Mouse (Mus musculus): ENCODE measurements around the gene Rprm.
A peak's percentile ranks its signal among the peaks of the same experiment; 100 is the strongest.

Gene Rprm

DNA sequence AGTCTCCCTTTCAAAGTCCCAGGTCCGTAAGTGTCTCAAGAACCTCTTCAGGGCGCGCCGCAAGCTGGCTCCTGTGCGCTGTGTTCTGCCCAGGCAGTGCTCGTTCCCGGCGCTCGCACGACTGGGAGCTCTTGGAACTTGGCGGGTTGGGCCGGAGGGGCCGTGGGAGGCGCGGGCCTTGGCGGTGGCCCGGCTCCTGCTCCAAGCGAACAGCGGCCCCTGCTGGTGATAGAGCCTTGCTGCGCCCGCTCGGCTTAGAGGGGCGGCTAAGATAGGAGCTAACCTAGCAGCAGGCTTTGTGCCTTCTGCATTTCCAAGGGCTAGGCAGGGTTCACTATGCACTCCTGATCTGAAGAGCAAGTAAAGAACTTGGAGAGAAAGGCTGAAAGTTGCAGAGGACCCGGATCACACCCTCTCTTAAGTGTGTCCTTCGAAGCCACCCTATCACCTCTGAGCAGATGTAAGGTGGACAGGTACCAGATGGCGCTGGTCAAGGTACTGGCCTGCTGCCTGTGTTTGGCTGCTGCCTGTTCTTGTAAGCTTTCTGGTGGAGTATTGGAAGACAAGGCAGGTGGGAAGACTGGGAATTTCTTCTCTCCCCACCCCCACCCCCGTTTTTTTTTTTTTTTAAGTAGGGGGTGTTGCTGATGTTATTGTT is at the start of gene Rprm:
Gene Rprm, minus strand, starts transcription at position 123 of the 658 bp plus-strand sequence.
- DNase-seq (ENCODE audit: low spot score in 2 of 2), result peak in 1 of 2 experiments; percentile 45

DNA sequence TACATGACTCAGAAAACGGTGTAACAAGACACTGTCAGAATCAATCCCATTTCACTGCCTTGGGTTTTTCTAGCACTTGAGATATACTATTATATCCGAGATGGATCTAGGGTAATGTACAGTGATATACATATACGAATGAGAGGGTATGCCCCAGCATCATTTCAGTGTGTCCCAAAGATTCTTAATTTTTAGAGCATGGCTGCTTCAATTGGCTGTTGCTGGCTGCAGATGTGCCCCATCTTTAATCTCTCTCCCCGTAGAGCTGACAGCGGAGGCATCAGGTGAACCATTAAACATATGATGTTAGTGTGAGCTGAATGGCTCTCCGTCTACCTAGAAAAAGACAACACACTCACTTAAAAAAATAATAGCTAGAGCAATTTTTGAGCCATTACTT is 34.0 kb upstream of the Rprm start:
- DNase-seq (ENCODE audit: low spot score in 2 of 2), result no peak

DNA sequence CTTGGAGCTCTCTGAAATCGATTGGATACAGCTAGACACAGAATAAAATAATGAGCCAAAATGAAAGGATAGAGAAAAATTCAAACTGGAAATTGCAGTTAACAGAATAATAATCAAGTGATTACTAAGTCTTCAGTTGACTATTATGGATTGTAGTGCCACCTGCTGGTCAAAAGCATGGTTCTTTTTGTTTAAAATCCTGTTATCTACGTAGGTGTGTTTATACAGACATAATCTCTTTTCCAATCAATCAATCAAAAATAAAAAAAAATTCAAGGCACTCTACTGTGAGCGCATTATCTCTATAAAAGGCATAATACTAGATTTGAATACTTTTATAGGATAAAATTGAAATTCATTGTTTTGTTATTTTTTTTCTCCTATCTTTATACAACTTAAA is 33.5 kb upstream of the Rprm start:
- DNase-seq (ENCODE audit: low spot score in 2 of 2), result no peak

DNA sequence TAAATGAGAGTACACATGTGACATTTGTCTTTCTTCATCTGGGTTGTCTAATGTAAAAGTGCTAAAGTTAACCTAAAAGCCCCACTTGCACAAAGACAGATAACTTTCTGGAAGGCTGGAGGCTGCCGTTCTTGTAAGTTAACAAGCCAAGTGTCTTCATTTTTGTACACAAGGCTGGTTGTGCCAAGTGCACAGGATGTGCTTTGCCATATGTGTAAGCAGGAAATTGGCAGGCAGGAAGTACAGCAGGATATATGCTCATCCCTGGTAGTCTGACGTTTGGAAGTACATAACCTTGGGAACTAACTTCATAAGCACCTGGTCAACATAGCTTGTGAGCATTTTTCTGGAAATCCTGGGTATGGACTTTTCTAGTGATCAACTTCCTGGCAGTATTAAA is 25.9 kb upstream of the Rprm start:
- DNase-seq (ENCODE audit: low spot score in 2 of 2), result no peak

DNA sequence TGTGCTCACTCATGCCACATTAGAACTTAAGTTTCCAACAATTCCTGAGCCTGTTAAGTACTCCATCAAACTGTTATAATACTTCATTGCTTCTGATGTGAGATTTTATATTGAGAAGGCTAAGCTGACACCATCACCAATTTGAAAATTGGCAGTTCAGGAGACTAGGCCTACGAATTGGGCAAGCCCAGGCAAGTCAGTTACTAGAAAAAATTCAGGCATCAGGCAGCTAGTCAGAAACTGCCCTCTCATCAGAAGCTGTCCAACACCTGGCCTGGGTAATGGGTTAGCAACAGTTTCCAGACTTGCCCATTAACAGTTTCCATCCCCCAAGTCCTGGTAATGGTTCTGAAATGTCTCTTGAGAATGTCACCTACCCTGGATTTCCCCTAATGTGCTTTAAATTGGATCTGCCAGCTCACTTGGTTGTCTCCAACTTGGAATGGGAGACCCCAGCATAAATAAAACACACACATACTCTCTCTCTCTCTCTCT is 20.9 kb upstream of the Rprm start:
- DNase-seq (ENCODE audit: low spot score in 2 of 2), result no peak

DNA sequence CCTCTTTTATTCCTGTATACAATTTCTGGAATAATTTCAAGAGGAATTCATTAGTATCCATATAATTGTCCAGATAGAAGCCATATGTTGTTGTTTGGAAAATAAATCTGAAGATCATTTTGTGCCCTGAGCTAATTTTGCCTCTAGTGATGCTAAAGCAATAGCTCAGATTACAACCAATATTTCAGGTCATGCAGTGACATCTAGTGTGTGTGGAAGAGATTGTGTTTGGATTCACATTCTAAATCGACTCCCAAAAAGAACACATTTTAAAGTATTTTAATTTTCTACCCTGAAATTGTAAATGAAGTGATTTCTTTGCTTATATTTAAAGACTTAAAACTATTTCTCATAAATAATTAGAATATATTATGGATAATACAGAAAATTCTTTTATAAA is 14.6 kb upstream of the Rprm start:
- DNase-seq (ENCODE audit: low spot score in 2 of 2), result no peak

DNA sequence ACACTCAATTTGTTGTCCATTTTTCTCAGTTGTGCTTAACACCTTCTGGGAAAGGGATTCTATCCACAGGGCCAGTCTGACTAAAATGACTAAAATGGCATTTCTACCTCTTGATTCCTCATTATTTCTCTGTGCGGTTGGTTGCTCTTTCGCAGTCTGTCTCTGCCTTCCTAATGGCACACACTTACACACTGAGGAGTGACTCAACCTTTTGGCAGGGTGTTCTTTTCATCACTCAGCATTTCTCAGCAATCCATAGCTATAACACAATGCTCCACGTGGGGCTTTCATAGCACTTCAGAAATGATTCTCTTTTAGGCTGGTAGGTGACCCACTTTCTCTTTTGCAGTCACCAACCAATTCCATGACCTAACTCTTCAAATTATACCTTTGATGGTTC is 7.3 kb upstream of the Rprm start:
- DNase-seq (ENCODE audit: low spot score in 2 of 2), result no peak

DNA sequence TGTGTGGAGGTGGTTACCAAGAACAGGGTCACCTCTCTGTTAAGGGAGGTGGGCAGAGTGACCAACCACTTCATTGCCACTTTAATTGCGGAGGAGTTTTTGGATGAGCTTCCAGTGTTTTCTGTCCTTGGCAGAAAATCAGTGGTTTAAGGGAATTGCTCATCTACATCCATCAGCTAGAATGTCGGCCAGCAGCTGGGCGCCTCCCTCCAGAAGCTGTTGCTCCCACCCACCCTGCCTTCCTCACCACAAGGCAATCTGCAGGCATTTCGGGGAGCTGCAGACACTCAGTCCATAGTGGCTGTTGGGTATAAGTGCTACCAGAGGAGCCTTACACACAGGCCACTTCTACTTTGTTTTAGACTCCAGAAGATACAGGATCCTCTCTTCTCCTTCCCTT is 902 bp upstream of the Rprm start:
- no peak for DNase-seq (ENCODE audit: low spot score in 2 of 2)

DNA sequence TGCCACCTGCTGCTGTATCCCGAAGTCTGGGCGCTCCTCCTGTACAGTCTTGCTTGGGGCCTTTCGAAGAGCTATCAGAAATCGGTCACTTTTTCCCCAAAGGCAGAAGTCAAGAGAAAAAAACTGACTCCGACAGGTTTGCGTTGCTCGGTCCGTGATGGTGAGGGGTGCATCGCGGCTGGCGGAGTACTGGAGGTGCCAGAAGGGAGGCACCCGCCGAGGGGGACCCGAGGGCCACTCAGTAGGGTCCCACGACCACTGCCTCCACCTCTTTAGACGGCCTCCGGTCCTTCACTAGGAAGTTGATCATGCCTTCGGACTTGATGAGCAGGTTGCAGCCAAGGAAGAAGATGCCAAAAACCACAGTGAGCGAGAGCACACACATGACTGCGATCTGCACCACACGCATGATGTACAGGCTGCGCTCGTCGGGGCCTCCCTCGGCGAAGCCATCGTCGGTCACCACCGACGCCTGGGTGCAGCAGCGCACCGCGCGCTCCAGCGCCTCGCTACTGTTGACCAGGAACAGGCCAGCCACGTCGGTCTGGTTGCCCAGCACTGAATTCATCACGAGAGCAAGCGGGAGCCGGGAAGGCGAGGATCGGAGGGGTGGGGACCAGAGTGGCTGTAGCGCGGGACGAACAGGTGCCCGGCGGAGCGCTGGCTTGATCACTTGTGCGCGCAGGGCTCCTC is 469 bp downstream of the Rprm start:
- no peak for DNase-seq (ENCODE audit: low spot score in 2 of 2)

DNA sequence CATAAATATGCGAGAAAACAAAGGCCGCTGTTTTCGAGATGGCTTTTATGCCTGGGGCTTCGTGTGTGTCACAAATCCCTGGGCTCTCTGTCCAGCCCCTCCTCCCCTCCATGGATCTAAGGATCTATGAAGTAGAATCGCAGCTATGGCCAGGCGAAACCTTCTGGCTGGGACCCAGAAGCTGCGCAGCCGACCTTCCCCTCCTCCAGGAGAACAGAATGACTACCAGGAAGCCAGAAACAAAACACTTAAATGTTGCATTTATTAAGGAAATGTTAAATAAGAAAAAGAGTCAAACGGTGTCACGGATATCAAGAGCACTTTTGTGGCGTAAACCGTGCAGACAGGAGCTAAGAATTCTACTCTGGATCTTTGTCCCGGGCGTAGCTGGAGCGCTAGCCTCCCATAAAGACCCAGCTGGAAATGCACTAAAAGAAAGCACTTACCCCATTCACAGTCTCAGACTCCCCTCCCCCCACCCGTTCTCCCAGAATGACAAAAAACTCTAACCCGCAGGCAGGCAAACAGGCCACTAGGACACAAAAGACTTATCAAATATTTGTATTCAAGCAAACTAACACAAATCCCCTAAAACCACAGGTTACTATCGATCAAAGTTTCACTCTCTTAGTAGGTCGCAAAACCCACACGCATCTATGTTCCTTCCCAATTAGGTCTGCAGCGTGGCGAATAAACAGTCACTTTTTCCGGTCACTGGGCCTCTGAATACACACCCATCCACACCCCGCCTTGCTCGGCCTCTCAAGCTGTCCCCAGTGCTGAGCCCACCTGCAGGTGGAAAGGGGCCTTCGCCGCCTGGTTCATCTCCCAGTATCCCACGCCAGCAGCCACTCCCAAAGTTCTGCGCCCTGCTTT is 1.3 kb downstream of the Rprm start:
- DNase-seq (ENCODE audit: low spot score in 2 of 2), result no peak

DNA sequence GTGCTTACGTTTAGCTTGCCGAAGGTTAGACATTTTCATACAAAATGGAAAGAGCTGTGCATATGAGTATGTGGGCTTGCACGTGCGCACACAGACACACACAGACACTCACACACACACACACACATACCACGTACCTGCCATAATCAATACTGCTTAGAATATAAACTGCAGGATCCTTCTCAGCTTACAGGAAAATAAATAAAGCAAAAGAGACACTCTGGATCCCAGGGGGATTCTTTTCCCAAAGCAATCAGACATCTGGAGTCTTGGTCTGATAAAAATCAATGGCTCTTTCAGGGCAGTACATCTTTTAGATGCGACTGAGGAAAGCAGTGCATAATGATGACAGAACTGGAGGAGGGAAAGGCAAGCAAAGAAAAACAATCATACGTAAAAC is 6.4 kb downstream of the Rprm start:
- no peak for DNase-seq (ENCODE audit: low spot score in 2 of 2)

DNA sequence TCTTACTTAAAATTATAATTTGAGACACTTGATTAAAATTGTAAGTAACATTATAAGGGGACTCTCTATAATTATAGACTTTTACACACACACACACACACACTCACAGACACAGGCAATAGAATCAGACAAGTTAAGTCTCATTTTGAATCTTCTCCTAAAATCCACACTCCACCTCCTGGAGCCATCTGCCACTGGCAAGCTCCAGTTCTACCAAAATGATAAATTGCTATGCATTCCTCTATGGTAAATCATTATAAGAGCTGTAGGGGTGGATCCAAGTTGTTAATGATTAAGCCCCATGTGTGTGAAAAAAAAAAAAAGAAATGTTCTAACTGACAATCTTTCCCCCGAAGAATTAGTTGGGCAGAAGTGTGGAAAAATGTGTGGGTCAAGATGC is 13.8 kb downstream of the Rprm start:
- DNase-seq (ENCODE audit: low spot score in 2 of 2), result no peak

DNA sequence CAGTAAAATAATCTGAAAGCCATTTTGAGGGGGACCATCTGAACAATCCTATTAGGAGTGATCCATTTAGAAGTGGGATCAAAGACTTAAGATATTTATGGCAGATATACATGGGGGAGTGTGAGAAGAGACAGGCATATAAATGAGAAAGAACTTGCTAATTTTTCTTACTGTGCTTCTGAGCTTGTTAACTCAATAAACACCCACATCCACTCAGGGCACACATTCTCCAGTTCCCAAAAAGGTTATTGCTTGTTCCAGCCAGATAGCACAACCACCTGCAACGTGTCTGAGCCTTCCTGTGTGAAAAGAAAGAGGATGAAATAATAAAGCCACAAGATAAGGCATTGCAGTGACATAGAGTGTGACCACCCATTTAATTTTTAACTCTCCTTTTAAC is 22.9 kb downstream of the Rprm start:
- no peak for DNase-seq (ENCODE audit: low spot score in 2 of 2)

DNA sequence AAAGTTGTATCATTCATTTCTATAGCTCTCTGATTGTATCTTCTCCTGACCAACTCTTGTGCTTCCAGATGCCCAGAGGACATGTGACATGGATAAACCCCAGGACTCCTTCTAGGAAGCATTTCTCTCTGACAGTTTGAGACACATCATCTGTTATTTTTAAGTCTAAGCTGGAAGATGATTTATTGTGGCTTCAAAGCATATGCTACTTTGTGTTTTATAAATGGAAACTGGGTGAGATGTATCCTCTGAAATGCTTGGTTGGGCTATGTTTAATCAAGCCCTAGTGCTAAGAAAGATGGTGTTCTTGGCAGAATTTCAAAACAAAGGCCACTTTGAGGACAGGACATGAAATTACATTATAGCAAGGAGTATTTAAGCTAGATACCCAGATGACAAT is 24.3 kb downstream of the Rprm start:
- no peak for DNase-seq (ENCODE audit: low spot score in 2 of 2)
